Mouse (Mus musculus) spleen, embryonic (tissue): ENCODE data around the gene Inppl1.

ENCODE experiments used
- CTCF ChIA-PET: fragments of 350-600 bp; sonication (Branson Sonifier 250); formaldehyde crosslinking; loops from one replicate; lab custom pipeline; 2022; lab: Charles Lee

Inppl1 gene

GRCm38 (mm10) chr7:101847934-101848333, 9.9 kb upstream of the Inppl1 start:
- CTCF ChIA-PET: interaction anchor here (1.1 kb wide), 1 partner anchor 12 kb away, joined by 3 read pairs; no protein-coding TSS in a partner anchor

- CTCF ChIA-PET: no interaction called here
Observed at GRCm38 (mm10) chr7:101844186-101844585, 6.2 kb upstream of the Inppl1 start.

GRCm38 (mm10) chr7:101837154-101837605, 849 bp downstream of the Inppl1 start:
- CTCF ChIA-PET: no interaction called here

- CTCF ChIA-PET: interaction anchor here (1.0 kb wide), 1 partner anchor 12 kb away, joined by 3 read pairs; no protein-coding TSS in a partner anchor
Observed at GRCm38 (mm10) chr7:101836271-101837153, 1.5 kb downstream of the Inppl1 start.

GRCm38 (mm10) chr7:101835457-101836109, 2.4 kb downstream of the Inppl1 start:
- CTCF ChIA-PET: interaction anchor here (1.0 kb wide), 1 partner anchor 13 kb away, joined by 3 read pairs; no protein-coding TSS in a partner anchor

GRCm38 (mm10) chr7:101834903-101835302, 3.1 kb downstream of the Inppl1 start:
- CTCF ChIA-PET: interaction anchor here (0.5 to 0.6 kb wide), 2 partner anchors 43 to 1197 kb away, joined by 3 to 5 read pairs; no protein-coding TSS in a partner anchor

- CTCF ChIA-PET: interaction anchor here (0.5 to 0.6 kb wide), 2 partner anchors 44 to 1196 kb away, joined by 3 to 5 read pairs; no protein-coding TSS in a partner anchor
Observed at GRCm38 (mm10) chr7:101833916-101834584, 4.0 kb downstream of the Inppl1 start.

GRCm38 (mm10) chr7:101833352-101833751, 4.7 kb downstream of the Inppl1 start:
- CTCF ChIA-PET: no interaction called here

GRCm38 (mm10) chr7:101832372-101832771, 5.7 kb downstream of the Inppl1 start:
- CTCF ChIA-PET: no interaction called here

- CTCF ChIA-PET: no interaction called here
Observed at GRCm38 (mm10) chr7:101831437-101831836, 6.6 kb downstream of the Inppl1 start.

- CTCF ChIA-PET: interaction anchor here (0.7 kb wide), 1 partner anchor 83 kb away, joined by 3 read pairs; no protein-coding TSS in a partner anchor
Observed at GRCm38 (mm10) chr7:101830373-101830772, 7.7 kb downstream of the Inppl1 start.

- CTCF ChIA-PET: interaction anchor here (0.6 kb wide), 1 partner anchor 82 kb away, joined by 3 read pairs; no protein-coding TSS in a partner anchor
Observed at GRCm38 (mm10) chr7:101823758-101824630, 14.0 kb downstream of the Inppl1 start.

GRCm38 (mm10) chr7:101822836-101823757, 14.9 kb downstream of the Inppl1 start:
- CTCF ChIA-PET: interaction anchor here (0.7 kb wide), 1 partner anchor 482 kb away, joined by 4 read pairs; no protein-coding TSS in a partner anchor

GRCm38 (mm10) chr7:101821571-101822501, 16.2 kb downstream of the Inppl1 start:
- CTCF ChIA-PET: interaction anchor here (0.7 kb wide), 1 partner anchor 67 kb away, joined by 3 read pairs; no protein-coding TSS in a partner anchor

- CTCF ChIA-PET: no interaction called here
Observed at GRCm38 (mm10) chr7:101820295-101821030, 17.6 kb downstream of the Inppl1 start.

GRCm38 (mm10) chr7:101817861-101818401, 20.1 kb downstream of the Inppl1 start, which contains the start of gene Phox2a:
Gene Phox2a (plus strand): TSS chr7:101818313.
- CTCF ChIA-PET: no interaction called here

- CTCF ChIA-PET: no interaction called here
Observed at GRCm38 (mm10) chr7:101777053-101777452, 61.0 kb downstream of the Inppl1 start.
